Mouse (Mus musculus) testis, adult 2 months (tissue): ENCODE measurements at regions not wholly inside any gene's neighbourhood (a gene's known extent, or its start where the extent isn't known, plus 50 kb on each side); places are given as distances from the start of the nearest gene placed in this dataset.

Source experiments
- H3K27ac ChIP-seq: fragments of 200-500 bp; 2 replicates; pipeline ENCODE4 v1.5.1; 2012; ENCODE audit warnings: low read depth, low read length; ENCODE audit not compliant: control insufficient read depth, insufficient read depth
- H3K27me3 ChIP-seq: fragments of 200-500 bp; 2 replicates; pipeline ENCODE4 v1.6.1; 2012; ENCODE audit warnings: mild to moderate bottlenecking, low read length, moderate library complexity; ENCODE audit not compliant: control insufficient read depth, insufficient read depth
- H3K36me3 ChIP-seq: fragments of 200-500 bp; 2 replicates; pipeline ENCODE4 v1.6.1; 2012; ENCODE audit warnings: mild to moderate bottlenecking, low read length; ENCODE audit not compliant: control insufficient read depth, insufficient read depth
- H3K4me1 ChIP-seq: fragments of 200-500 bp; 2 replicates; pipeline ENCODE4 v1.6.1; 2012; ENCODE audit warnings: low read length; ENCODE audit not compliant: control insufficient read depth, insufficient read depth
- H3K4me3 ChIP-seq: fragments of 200-500 bp; 2 replicates; pipeline ENCODE4 v1.5.1; 2012; ENCODE audit warnings: low read depth, mild to moderate bottlenecking, low read length, moderate library complexity, mixed read lengths; ENCODE audit not compliant: control insufficient read depth
- CTCF ChIP-seq: fragments of 200-500 bp; IDR thresholded peaks from 2 replicates; pipeline ENCODE4 v1.5.1; 2012; ENCODE audit warnings: low read depth, mild to moderate bottlenecking, inconsistent platforms, low read length, moderate library complexity; ENCODE audit not compliant: control insufficient read depth, insufficient read depth, insufficient replicate concordance
- POLR2A ChIP-seq: fragments of 200-500 bp; IDR thresholded peaks from 2 replicates; pipeline ENCODE4 v1.6.1; 2012; ENCODE audit warnings: low read depth, mild to moderate bottlenecking, inconsistent platforms, low read length, moderate library complexity; ENCODE audit not compliant: control insufficient read depth

DNA sequence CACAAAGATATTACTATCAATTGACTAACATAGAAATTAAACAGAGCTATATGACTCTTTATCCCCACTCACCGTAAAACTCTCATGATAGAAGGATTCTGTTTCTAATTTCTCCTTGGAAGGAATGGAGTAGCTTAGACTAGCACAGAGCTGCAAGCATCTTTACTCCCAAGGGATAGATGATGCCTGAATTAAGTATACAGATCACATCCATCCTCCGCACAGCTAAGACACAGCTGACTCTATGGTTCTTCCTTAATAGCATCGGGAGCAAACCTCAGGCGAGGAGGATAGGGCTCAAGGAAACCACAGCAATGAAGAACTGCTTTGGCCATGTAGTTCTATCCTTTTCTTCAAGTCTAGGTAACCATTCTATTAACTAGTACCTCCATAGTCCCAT, 556.9 kb upstream of the Slit2 start:
- no peak for TF ChIP-seq CTCF
- TF ChIP-seq POLR2A: no peak
- Histone ChIP-seq H3K36me3 (no peaks in the 10 kb centered on the region), H3K4me1 (no peaks in the 10 kb centered on the region), H3K27me3 (no peaks in the 10 kb centered on the region), H3K4me3 (no peak overlapping the region), H3K27ac (no peak overlapping the region)

GRCm38 (mm10) chr5:47426467-47426866, 556.5 kb upstream of the Slit2 start:
- Histone ChIP-seq H3K27me3 (no peaks in the 10 kb centered on the region), H3K36me3 (no peaks in the 10 kb centered on the region), H3K27ac (no peak overlapping the region), H3K4me3 (no peak overlapping the region), H3K4me1 (no peaks in the 10 kb centered on the region)
- TF ChIP-seq POLR2A (no peak), CTCF (no peak)

DNA sequence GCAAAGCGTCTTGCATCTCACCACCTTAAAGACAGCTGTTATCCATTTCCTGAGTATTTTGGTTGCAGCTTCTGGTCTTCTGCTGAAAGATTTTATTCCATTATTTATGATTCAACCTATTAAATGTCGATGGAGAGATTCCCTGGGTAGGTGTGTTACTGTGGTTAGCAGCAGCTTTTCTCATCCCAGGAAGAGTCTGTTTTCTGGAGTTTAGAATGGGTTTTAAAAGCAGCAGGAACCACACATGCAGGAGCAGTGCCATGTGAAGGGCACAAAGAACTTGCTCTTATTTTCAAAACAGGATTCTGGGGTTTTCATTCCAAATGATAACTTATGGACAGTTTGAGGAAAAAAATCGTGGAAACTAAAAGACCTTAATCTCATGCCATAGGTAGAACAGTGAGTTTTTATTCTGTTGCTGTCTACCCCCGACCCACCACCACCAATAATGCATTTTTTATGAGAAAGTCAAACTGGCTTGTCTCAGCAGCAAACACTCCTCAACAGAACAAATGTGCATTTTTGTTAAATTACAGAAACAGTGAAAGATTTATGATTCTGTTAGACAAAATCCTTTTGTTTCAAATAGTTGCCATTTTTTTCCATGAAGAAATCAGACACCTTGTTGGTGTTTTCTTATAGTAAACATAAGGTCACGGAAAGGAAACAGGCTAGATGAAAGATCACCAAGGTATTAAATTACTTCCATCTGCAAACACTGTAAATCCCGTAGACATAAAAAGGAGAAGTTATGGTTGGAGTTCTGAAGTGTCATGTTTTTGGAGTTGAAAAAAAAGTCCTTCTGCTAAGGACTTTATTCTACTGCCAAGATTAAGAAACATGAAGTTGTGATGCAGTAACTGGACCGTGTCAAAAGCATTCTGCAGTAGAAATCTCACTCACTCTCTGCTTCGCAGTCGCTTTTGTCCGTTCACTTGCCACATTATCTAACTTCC, 553.4 kb upstream of the Slit2 start:
- H3K4me3 ChIP-seq: no peak overlapping the region
- no peak for TF ChIP-seq POLR2A
- TF ChIP-seq CTCF: no peak
- H3K36me3 ChIP-seq: no peaks in the 10 kb centered on the region
- H3K27me3 ChIP-seq: no peaks in the 10 kb centered on the region
- H3K27ac ChIP-seq: no peak overlapping the region
- no peaks in the 10 kb centered on the region for H3K4me1 ChIP-seq

DNA sequence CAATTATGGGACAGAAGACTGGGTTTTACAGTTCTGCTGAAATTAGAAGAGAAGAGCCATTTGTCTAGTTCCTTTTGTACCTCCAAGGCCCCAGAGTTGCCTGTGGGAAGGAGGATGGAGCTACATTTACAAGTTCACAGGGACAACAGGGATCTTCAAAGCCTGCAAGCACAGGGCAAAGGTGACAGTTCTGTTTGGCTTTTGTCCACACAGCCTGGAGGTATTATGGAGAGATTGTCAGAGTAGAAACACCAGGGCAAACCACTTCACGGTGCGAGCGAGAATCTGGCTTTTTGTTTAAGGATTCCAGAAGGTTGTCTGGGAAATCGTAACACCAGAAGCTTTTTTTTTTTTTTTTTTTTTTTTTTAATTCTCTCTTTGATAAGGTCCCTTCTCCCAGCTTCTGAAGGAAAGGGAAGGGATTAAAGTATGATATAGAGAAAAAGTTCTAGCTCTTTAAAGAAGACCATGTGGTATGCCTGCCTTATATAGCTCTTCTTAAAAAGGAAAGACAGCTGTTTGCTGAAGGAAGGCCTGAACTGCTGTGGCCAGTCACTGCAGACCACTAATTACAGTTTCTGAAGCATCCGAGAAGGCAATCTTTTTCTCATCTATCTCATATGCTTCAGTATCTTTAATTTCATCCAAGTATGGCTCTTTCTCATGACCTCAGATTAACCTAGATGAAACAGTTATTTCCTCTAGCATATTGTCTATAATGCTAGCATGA, 551.2 kb upstream of the Slit2 start:
- H3K27me3 ChIP-seq: no peaks in the 10 kb centered on the region
- TF ChIP-seq CTCF: no peak
- TF ChIP-seq POLR2A: no peak
- no peaks in the 10 kb centered on the region for H3K4me1 ChIP-seq
- no peak overlapping the region for H3K4me3 ChIP-seq
- H3K27ac ChIP-seq: no peak overlapping the region
- no peaks in the 10 kb centered on the region for H3K36me3 ChIP-seq

DNA sequence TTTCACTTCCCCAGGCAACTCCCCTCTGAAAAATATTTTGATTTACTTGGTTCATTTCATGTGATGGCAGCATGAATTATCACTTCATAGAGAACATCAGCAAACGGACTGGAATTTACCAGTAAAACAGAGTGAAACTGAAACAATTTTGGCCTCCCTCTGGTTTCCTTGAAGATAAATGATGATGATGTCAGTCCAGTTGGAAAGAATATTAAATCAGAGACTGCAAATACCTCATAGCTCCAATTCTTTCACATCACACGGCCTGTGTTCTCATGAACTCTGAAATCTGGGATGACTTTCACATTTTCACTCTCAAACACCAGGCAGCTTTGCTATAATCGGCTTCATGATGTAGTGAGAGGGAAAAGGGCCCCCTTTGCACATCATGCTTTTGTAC, 546.5 kb upstream of the Slit2 start:
- TF ChIP-seq CTCF: no peak
- no peak for TF ChIP-seq POLR2A

GRCm38 (mm10) chr5:47446305-47447028, 536.5 kb upstream of the Slit2 start:
- Histone ChIP-seq H3K27me3 (no peaks in the 10 kb centered on the region), H3K36me3 (no peaks in the 10 kb centered on the region), H3K4me1 (no peaks in the 10 kb centered on the region), H3K4me3 (no peak overlapping the region), H3K27ac (no peak overlapping the region)
- TF ChIP-seq POLR2A: no peak
- no peak for TF ChIP-seq CTCF

More for the DNA sequence above, 546.5 kb upstream of the Slit2 start:
- no peak overlapping the region for H3K27ac ChIP-seq
- no peaks in the 10 kb centered on the region for H3K4me1 ChIP-seq
- H3K27me3 ChIP-seq: no peaks in the 10 kb centered on the region
- H3K4me3 ChIP-seq: no peak overlapping the region
- no peaks in the 10 kb centered on the region for H3K36me3 ChIP-seq

DNA sequence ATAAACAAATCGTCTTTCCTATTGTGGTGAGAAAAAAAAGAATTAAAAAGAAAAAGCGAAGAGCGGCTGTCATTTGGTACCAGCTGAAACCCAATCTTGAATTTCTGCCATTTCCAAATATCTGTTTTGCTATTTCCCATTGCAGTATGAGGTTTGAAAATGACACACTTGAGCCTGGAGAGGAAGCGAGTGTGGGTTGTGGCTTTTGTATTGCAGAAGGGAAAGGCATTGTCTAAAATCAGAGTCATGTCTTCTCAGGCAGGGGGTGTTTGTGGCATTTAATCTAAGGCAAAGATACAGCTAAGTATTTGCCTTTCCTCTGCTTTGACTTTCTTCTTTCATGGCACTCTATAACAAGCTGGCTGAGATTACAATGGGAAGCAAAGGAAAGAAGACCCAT, 518.1 kb upstream of the Slit2 start:
- no peaks in the 10 kb centered on the region for H3K4me1 ChIP-seq
- no peak overlapping the region for H3K27ac ChIP-seq
- TF ChIP-seq CTCF (no peak), POLR2A (no peak)
- H3K4me3 ChIP-seq: no peak overlapping the region
- H3K27me3 ChIP-seq: no peaks in the 10 kb centered on the region
- no peaks in the 10 kb centered on the region for H3K36me3 ChIP-seq
